Mouse (Mus musculus): Measurements from ENCODE around the gene Grid1. TPM values are rescaled to one million over a fixed set of nuclear protein-coding genes. Genes with fewer than 3 reads are reported as not detected.
A peak's percentile ranks its signal among the peaks of the same experiment; 100 is the strongest.

Gene Grid1
- polyA plus RNA-seq (2021; fragmentation: Nextera tagmentation), result 8.9 and 9.0 TPM in 2 replicates
- long read RNA-seq, experiment 1, partial matches to known transcripts, result 18 of 24 reads
- long read RNA-seq, experiment 1, other reads (novel, unspliced or antisense), result 6 of 24 reads
- long read RNA-seq, experiment 2, partial matches to known transcripts, result 23 of 37 reads
- long read RNA-seq, experiment 2, other reads (novel, unspliced or antisense), result 14 of 37 reads

DNA sequence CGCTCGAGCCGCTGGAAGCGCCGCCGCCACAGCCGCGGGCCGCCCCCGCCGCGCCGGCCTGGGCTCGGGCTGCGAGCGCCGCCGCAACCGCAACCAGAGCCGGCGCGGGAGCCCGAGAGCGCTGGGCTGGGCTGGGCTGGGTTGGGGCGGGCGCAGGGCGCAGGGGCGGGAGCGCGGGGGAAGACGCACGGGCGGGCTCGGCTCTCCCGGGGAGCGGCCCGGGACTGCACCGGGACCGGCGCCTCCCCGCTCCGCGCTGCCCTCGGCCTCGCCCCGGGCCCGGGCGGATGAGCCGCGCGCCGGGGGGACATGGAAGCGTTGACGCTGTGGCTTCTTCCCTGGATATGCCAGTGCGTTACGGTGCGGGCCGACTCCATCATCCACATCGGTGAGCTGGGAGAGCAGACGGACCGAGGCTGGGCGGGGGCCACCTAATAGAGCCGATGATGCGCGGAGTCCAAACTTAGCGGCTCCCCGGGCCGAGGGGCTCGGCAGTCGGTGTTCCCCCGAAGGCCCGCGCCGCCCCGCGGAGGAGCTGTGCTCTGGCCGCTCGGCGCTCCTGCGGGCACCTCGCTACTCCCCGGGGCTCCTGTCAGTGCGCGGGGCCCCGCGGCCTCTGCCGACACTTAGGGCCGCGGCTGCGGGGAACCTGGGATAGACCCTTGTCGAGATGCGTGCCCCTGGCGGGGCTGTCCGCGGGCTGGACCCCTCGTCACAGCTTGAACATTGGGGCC, at the start of gene Grid1:
Gene Grid1 (plus strand): TSS at position 190 of the 734 bp plus-strand sequence.

Small RNA genes lying within 50 kb of the gene (microRNA-seq; reads per million reads assigned to microRNA genes)
- 1,362 reads per million, percentile 83 among the genes with 10 or more reads in this experiment for gene Mir346

Other genes with a start within 250 kb of the Grid1 start
- 2.0 and 2.7 TPM in 2 replicates for gene Ldb3, start 231.4 kb upstream of the Grid1 start, polyA plus RNA-seq (2021; fragmentation: Nextera tagmentation)
- 0.08 and 0.13 TPM in 2 replicates for gene Opn4, start 220.0 kb upstream of the Grid1 start, polyA plus RNA-seq (2021; fragmentation: Nextera tagmentation)
- 5.8 and 10.2 TPM in 2 replicates for gene Wapl, start 146.2 kb upstream of the Grid1 start, polyA plus RNA-seq (2021; fragmentation: Nextera tagmentation)

All from layer of hippocampus, adult 6 months (tissue).